Mouse (Mus musculus) left cerebral cortex, postnatal 14 days (tissue): ENCODE measurements around the gene Zfp672. TPM values are rescaled to one million over a fixed set of nuclear protein-coding genes. Genes with fewer than 3 reads are reported as not detected.
"Not testable (repeated sequence)": the region's sequence is repeated elsewhere in the genome, so short reads cannot be mapped to it uniquely, and the experiment has no call there.

Experiments used
- DNase-seq, 2 experiments: peaks; one replicate each; pipeline ENCODE4 v3.0.0; 2021 to 2022; ENCODE audit warnings: low spot score in 2 of 2, mixed read lengths in 1 of 2
- intact Hi-C: fragments of 180-260 bp; cut with DNase I; formaldehyde crosslinking; loops from one replicate; pipeline ENCODE4 v1.15.1; 2025
- total RNA-seq, 2 experiments: library from RNA; stranded (reverse); gene quantifications; 2 replicates each; pipeline ENCODE4 v1.2.3; 2021

Gene Zfp672
- total RNA-seq, 2 experiments from 2014 or later: 48.6 to 52.7 TPM

- intact Hi-C loops: no loop called here
- DNase-seq: no peak
Measured at GRCm38 (mm10) chr11:58331149-58331495, 983 bp upstream of the Zfp672 start.

GRCm38 (mm10) chr11:58329906-58330275, 248 bp downstream of the Zfp672 start:
- peak in 1 of 2 experiments; percentile 49 for DNase-seq
- intact Hi-C loops: no loop called here

- intact Hi-C loops: no loop called here
- DNase-seq: no peak
Measured at GRCm38 (mm10) chr11:58326781-58327180, 3.4 kb downstream of the Zfp672 start.

GRCm38 (mm10) chr11:58324614-58325229, 5.4 kb downstream of the Zfp672 start:
- intact Hi-C loops: no loop called here
- DNase-seq: no peak

DNA sequence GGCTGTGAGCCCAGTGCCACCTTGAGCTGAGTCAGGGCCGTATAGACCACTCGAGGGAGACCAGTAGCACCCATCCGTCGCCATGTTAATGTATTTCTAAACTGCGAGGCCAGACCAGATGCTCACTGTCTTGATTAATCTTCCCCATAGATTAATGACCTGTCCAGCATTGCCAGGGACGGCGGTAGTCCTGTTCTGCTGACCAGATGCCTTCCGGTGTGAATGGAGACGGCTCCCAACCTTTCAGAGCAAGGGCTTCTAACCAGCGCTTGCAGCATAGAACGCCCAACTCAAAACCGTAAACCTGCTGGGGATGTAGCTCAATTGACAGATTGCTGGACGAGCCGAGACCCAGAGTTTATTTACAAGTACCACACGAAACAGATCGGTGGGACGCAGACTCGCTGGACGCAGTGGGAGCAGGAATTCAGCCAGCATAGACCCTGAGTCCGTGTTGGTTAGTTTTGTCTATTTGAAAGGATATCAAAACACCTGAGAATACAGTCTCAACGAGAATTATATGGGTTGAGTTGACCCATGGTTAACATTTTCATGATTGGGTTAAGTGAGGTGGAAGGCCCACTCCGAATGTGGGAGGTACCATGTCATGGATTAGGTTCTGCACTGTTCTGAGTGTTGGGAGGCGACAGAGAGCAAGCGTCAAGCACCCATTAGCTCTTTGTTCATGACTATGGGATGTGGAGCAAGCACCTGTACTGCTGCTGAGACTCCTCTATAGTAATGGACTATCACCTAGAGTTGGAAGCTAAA, 6.4 kb downstream of the Zfp672 start:
- no peak for DNase-seq

DNA sequence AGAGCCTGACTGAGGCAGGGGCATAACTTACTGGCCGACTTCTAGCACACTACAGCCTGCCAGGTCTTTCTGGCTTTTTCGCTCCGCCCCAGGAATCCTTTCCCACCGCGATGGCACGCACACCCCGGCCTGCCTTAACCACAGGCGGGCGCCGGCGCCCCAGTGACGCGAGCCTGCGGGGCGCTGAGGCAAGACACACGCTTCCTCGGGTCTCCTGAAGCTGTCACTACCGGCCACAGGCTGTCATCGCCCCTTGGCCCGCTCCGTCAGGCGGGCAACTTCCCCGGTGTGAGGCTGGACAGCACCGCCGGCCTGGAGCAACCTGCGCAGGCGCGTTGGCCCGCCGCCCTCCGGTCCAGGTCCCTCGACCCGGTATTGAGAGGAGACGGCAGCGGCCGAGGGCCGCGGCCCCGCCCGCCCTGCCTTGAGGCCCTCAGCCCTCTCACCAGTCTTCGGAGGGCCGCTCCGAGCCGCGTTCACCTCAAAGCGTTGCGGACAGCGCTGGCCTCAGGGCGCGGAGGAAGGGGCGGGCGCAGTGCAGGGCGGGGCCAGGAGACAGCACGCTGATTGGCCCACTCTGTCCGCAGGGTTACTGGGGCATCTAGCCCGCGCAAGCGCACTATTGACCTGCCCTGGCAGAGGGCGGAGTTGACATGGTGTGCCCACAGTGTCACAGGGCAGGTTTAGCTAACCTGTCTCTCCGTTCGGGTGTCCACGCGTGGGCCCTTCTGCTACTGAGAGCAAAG, 7.1 kb downstream of the Zfp672 start:
- DNase-seq: peak; percentile 96 to 97
- intact Hi-C loops: no loop called here

More for the DNA sequence above, 6.4 kb downstream of the Zfp672 start:
- intact Hi-C loops: no loop called here

- intact Hi-C loops: no loop called here
- DNase-seq: no peak
Measured at GRCm38 (mm10) chr11:58316768-58317390, 13.3 kb downstream of the Zfp672 start.

GRCm38 (mm10) chr11:58316344-58316743, 13.8 kb downstream of the Zfp672 start:
- intact Hi-C loops: no loop called here
- DNase-seq: no peak

GRCm38 (mm10) chr11:58315536-58316168, 14.5 kb downstream of the Zfp672 start:
- intact Hi-C loops: no loop called here
- DNase-seq: no peak

- intact Hi-C loops: no loop called here
- peak in 1 of 2 experiments; percentile 52 for DNase-seq
Measured at GRCm38 (mm10) chr11:58314069-58314468, 16.1 kb downstream of the Zfp672 start.

DNA sequence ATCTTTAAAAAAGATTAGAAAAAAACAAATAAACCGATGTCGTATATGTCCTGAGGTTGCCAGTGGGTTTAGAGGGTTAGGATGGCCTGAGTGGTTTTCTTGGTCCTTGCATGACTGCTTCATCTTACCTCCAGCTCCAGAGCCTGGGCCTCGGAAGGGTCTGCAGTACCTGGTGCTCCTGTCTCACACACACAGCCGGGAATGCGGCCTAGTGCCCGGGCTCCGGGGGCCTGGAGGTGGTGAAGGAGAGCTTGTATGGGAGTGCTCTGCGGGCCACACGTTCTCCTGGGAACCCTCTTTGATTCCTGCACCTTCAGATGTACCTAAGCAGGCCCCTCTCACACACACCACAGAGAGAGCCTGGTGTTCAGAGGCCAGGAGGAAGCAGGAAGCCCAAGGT, 21.5 kb downstream of the Zfp672 start:
- intact Hi-C loops: no loop called here
- no peak for DNase-seq

- peak; percentile 33 to 52 for DNase-seq
- intact Hi-C loops: no loop called here
Measured at GRCm38 (mm10) chr11:58307411-58308080, 22.6 kb downstream of the Zfp672 start.

- intact Hi-C loops: no loop called here
- DNase-seq: peak; percentile 97 to 98
Measured at GRCm38 (mm10) chr11:58306860-58307308, 23.3 kb downstream of the Zfp672 start, which contains the start of gene Zfp692. Zfp692 (plus strand) TSS chr11:58307069.

DNA sequence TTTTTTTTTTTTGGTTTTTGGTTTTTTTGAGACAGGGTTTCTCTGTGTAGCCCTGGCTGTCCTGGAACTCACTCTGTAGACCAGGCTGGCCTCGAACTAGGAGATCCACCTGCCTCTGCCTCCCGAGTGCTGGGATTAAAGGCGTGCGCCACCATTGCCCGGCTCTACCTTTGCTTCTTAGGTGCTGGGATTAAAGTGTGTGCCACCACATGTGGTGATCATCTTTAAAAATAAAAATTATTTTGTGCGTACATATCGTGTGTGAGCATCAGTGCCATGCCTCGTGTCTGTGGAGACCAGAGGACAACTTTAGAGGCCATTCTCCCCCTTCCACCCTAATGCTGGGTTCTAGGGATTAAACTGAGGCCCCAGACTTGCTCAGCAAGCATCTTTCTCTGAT, 24.8 kb downstream of the Zfp672 start:
- DNase-seq, intact Hi-C loops: not testable (repeated sequence)

GRCm38 (mm10) chr11:58303594-58303993, 26.5 kb downstream of the Zfp672 start:
- DNase-seq: no peak
- intact Hi-C loops: loop anchor here (5.0 kb wide), 1 partner anchor 131 kb away; the partner anchor contains the start of gene Mrpl22

DNA sequence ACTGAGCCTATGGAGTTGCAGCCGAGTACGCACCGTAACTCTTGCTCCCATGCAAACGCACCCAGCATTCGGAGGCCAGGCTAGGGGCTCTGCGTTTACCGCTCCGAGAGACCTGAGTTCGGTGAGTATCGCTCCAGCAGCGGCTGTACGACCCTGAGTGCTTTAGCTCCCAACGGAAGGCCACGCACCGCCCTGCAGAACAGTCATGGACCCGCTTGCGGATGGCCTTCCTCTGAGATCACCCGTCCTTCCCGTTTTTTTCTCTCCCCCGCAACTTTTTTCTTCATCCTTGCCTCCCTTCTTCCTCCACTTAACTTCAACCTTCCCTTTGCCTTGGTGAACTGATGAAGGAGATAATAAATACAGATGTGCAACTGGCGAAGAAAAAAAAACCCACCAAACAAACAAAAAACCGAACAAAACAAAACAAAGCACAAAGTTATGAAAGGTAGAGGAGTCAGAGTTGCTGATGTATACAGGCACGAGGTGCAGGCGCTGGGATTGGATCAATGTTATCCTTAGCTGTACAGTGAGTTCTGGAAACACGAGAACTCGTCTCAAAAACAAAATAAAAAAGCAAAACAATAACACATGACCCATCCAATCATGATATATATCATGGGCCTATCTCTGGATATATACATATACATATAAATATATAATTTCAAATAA, 27.2 kb downstream of the Zfp672 start:
- intact Hi-C loops: loop anchor here (5.0 kb wide), 1 partner anchor 131 kb away; the partner anchor contains the start of gene Mrpl22
- no peak for DNase-seq

- intact Hi-C loops: loop anchor here (5.0 kb wide), 1 partner anchor 130 kb away; the partner anchor contains the start of gene Mrpl22
- DNase-seq: peak; percentile 96 to 99
Measured at GRCm38 (mm10) chr11:58301837-58302754, 28.0 kb downstream of the Zfp672 start.
